Mouse (Mus musculus) embryonic facial prominence, embryonic 13.5 days (tissue): ENCODE measurements around the gene Fignl2. TPM values are rescaled to one million over a fixed set of nuclear protein-coding genes. Genes with fewer than 3 reads are reported as not detected.
"Not testable (repeated sequence)": the region's sequence is repeated elsewhere in the genome, so short reads cannot be mapped to it uniquely, and the experiment has no call there.

ENCODE experiments used
- ATAC-seq: fragments of 200-750 bp; cut with Nextera tagmentation; 2 replicates; pipeline ENCODE4 v1.8.0; 2017; ENCODE audit warnings: low read depth; ENCODE audit not compliant: insufficient number of reproducible peaks, insufficient read depth, low FRiP score, low TSS enrichment
- H3K27ac ChIP-seq: fragments of 300-500 bp; sonication (generic); 2 replicates; pipeline ENCODE4 v1.5.1; 2015; ENCODE audit warnings: moderate library complexity, mild to moderate bottlenecking, inconsistent platforms
- H3K27me3 ChIP-seq: fragments of 300-500 bp; sonication (generic); 2 replicates; pipeline ENCODE4 v1.6.1; 2015; ENCODE audit warnings: mild to moderate bottlenecking, inconsistent platforms
- H3K36me3 ChIP-seq: fragments of 300-500 bp; sonication (generic); 2 replicates; pipeline ENCODE4 v1.6.1; 2015; ENCODE audit warnings: mild to moderate bottlenecking, inconsistent platforms
- H3K4me1 ChIP-seq: fragments of 300-500 bp; sonication (generic); 2 replicates; pipeline ENCODE4 v1.6.1; 2015; ENCODE audit warnings: inconsistent platforms
- H3K4me2 ChIP-seq: fragments of 300-500 bp; sonication (generic); 2 replicates; pipeline ENCODE4 v1.6.1; 2015; ENCODE audit warnings: moderate library complexity, mild to moderate bottlenecking, inconsistent platforms
- H3K4me3 ChIP-seq: fragments of 300-500 bp; sonication (generic); 2 replicates; pipeline ENCODE4 v1.5.1; 2015; ENCODE audit warnings: mild to moderate bottlenecking, inconsistent platforms
- H3K9ac ChIP-seq: fragments of 300-500 bp; sonication (generic); 2 replicates; pipeline ENCODE4 v1.6.1; 2015; ENCODE audit warnings: mild to moderate bottlenecking, inconsistent platforms
- H3K9me3 ChIP-seq: fragments of 300-500 bp; sonication (generic); 2 replicates; pipeline ENCODE4 v1.6.1; 2016; ENCODE audit warnings: inconsistent platforms
- WGBS: fragments of 180-500 bp; shearing (Covaris S2); methylation state at CpG from one replicate; pipeline ENCODE4 v1.1.7; 2015; ENCODE audit warnings: mixed read lengths; 5-methylcytosine and 5-hydroxymethylcytosine counted together
- polyA plus RNA-seq: library from polyadenylated mRNA; unstranded; fragments of >200 nt; fragmentation: Nextera tagmentation; extraction: Ambion mirVana; gene quantifications from 2 replicates; pipeline ENCODE4 v1.2.1, GENCODE M21; 2015

Gene Fignl2
- 0.21 and 0.28 TPM in 2 replicates for polyA plus RNA-seq

GRCm38 (mm10) chr15:101077813-101078730, at the start of gene Fignl2:
Gene Fignl2, minus strand, starts transcription at chr15:101078567.
- under 1% methylated on average over 86 of the region's 96 CpGs for WGBS
- H3K36me3 ChIP-seq, result no peaks in the 10 kb centered on the region
- H3K9me3 ChIP-seq, result no peaks in the 10 kb centered on the region
- peaks cover 6% of the 10 kb centered on the region; the same call in 1 of the 2 replicates for H3K27me3 ChIP-seq
- H3K4me3 ChIP-seq, result peak within 1 kb of the TSS; percentile 83
- peaks cover 64% of the 10 kb centered on the region for H3K4me1 ChIP-seq
- peak within 1 kb of the TSS; percentile 89 for H3K4me2 ChIP-seq
- peak within 1 kb of the TSS; percentile 77 for H3K27ac ChIP-seq
- peak within 1 kb of the TSS; percentile 85 for H3K9ac ChIP-seq
- ATAC-seq, result peak; percentile 11; the same call in 1 of the 2 replicates

- Histone ChIP-seq H3K9me3 (no peaks in the 10 kb centered on the region), H3K27ac (no peak overlapping the region), H3K9ac (no peak overlapping the region), H3K36me3 (no peaks in the 10 kb centered on the region), H3K4me2 (no peak overlapping the region), H3K27me3 (peaks cover 28% of the 10 kb centered on the region), H3K4me3 (no peak overlapping the region), H3K4me1 (peaks cover 27% of the 10 kb centered on the region)
- WGBS, result 70% methylated on average over 12 of the region's 12 CpGs
- ATAC-seq, result no peak
Measured at GRCm38 (mm10) chr15:101126876-101127544, 48.6 kb upstream of the Fignl2 start.

- no peak overlapping the region for H3K9ac ChIP-seq
- H3K9me3 ChIP-seq, result no peaks in the 10 kb centered on the region
- no peak overlapping the region for H3K4me3 ChIP-seq
- 85% methylated on average over 6 of the region's 6 CpGs for WGBS
- no peak for ATAC-seq
- H3K27me3 ChIP-seq, result peaks cover 28% of the 10 kb centered on the region
- H3K4me2 ChIP-seq, result no peak overlapping the region
- H3K27ac ChIP-seq, result no peak overlapping the region
- peaks cover 18% of the 10 kb centered on the region for H3K4me1 ChIP-seq
- H3K36me3 ChIP-seq, result no peaks in the 10 kb centered on the region
Measured at GRCm38 (mm10) chr15:101125561-101125960, 47.2 kb upstream of the Fignl2 start.

GRCm38 (mm10) chr15:101123202-101123601, 44.8 kb upstream of the Fignl2 start:
- Histone ChIP-seq H3K9me3 (no peaks in the 10 kb centered on the region), H3K4me3 (no peak overlapping the region), H3K9ac (no peak overlapping the region), H3K4me2 (no peak overlapping the region), H3K36me3 (no peaks in the 10 kb centered on the region), H3K4me1 (peaks cover 14% of the 10 kb centered on the region), H3K27ac (no peak overlapping the region), H3K27me3 (peaks cover 6% of the 10 kb centered on the region; the same call in 1 of the 2 replicates)
- 53% methylated on average over 4 of the region's 4 CpGs for WGBS
- no peak for ATAC-seq

- 26% methylated on average over 2 of the region's 2 CpGs for WGBS
Measured at GRCm38 (mm10) chr15:101122290-101122589, 43.9 kb upstream of the Fignl2 start.

GRCm38 (mm10) chr15:101121411-101122289, 43.3 kb upstream of the Fignl2 start:
- 79% methylated on average over 9 of the region's 9 CpGs for WGBS
- H3K4me3 ChIP-seq, result no peak overlapping the region
- no peak overlapping the region for H3K9ac ChIP-seq
- no peak overlapping the region for H3K27ac ChIP-seq
- H3K36me3 ChIP-seq, result no peaks in the 10 kb centered on the region
- peaks cover 11% of the 10 kb centered on the region for H3K4me1 ChIP-seq
- no peak overlapping the region for H3K4me2 ChIP-seq
- no peaks in the 10 kb centered on the region for H3K9me3 ChIP-seq
- no peaks in the 10 kb centered on the region for H3K27me3 ChIP-seq
- no peak for ATAC-seq

More at GRCm38 (mm10) chr15:101122290-101122589, 43.9 kb upstream of the Fignl2 start:
- H3K9me3 ChIP-seq, result no peaks in the 10 kb centered on the region
- no peak overlapping the region for H3K27ac ChIP-seq
- no peak overlapping the region for H3K4me3 ChIP-seq
- H3K9ac ChIP-seq, result no peak overlapping the region
- H3K4me2 ChIP-seq, result no peak overlapping the region
- no peaks in the 10 kb centered on the region for H3K27me3 ChIP-seq
- no peak for ATAC-seq
- no peaks in the 10 kb centered on the region for H3K36me3 ChIP-seq
- H3K4me1 ChIP-seq, result peaks cover 11% of the 10 kb centered on the region

GRCm38 (mm10) chr15:101118399-101119125, 40.2 kb upstream of the Fignl2 start:
- ATAC-seq, result no peak
- H3K27ac ChIP-seq, result no peak overlapping the region
- WGBS, result 48% methylated on average over 14 of the region's 14 CpGs
- H3K4me3 ChIP-seq, result no peak overlapping the region
- 0 out of 2 replicates have a peak, but pooled peaks cover 5% of the 10 kb centered on the region for H3K9me3 ChIP-seq
- H3K36me3 ChIP-seq, result no peaks in the 10 kb centered on the region
- no peak overlapping the region for H3K9ac ChIP-seq
- H3K4me1 ChIP-seq, result peaks cover 11% of the 10 kb centered on the region
- no peak overlapping the region for H3K4me2 ChIP-seq
- H3K27me3 ChIP-seq, result no peaks in the 10 kb centered on the region

- H3K4me1 ChIP-seq, result peaks cover 19% of the 10 kb centered on the region
- no peak within 1 kb of the TSS for H3K4me2 ChIP-seq
- no peak for ATAC-seq
- no peaks in the 10 kb centered on the region for H3K27me3 ChIP-seq
- 84% methylated on average over 5 of the region's 5 CpGs for WGBS
- H3K36me3 ChIP-seq, result no peaks in the 10 kb centered on the region
- no peak within 1 kb of the TSS for H3K4me3 ChIP-seq
- 0 out of 2 replicates have a peak, but pooled peaks cover 5% of the 10 kb centered on the region for H3K9me3 ChIP-seq
- H3K27ac ChIP-seq, result no peak within 1 kb of the TSS
- H3K9ac ChIP-seq, result no peak within 1 kb of the TSS
Measured at GRCm38 (mm10) chr15:101115511-101116110, 37.2 kb upstream of the Fignl2 start, which contains the start of gene Ankrd33. Gene Ankrd33, plus strand, starts transcription at chr15:101115755.

- not testable (repeated sequence) for H3K27me3 ChIP-seq, H3K36me3 ChIP-seq, H3K4me3 ChIP-seq, H3K9ac ChIP-seq, ATAC-seq, H3K9me3 ChIP-seq, H3K4me2 ChIP-seq
- 93% methylated on average over 2 of the region's 2 CpGs for WGBS
- H3K4me1 ChIP-seq, result peaks cover 10% of the 10 kb centered on the region; the same call in 1 of the 2 replicates
- H3K27ac ChIP-seq, result 0 out of 2 replicates have a peak overlapping the region, but pooled peaks have one; percentile 60
Measured at GRCm38 (mm10) chr15:101113778-101114177, 35.4 kb upstream of the Fignl2 start.

- H3K9ac ChIP-seq, result no peak overlapping the region
- H3K27me3 ChIP-seq, result no peaks in the 10 kb centered on the region
- H3K9me3 ChIP-seq, result 0 out of 2 replicates have a peak, but pooled peaks cover 5% of the 10 kb centered on the region
- peak overlapping the region; percentile 60 for H3K27ac ChIP-seq
- H3K4me3 ChIP-seq, result no peak overlapping the region
- H3K4me1 ChIP-seq, result peaks cover 8% of the 10 kb centered on the region; the same call in 1 of the 2 replicates
- H3K36me3 ChIP-seq, result no peaks in the 10 kb centered on the region
- 52% methylated on average over 8 of the region's 8 CpGs for WGBS
- no peak for ATAC-seq
- no peak overlapping the region for H3K4me2 ChIP-seq
Measured at GRCm38 (mm10) chr15:101113176-101113575, 34.8 kb upstream of the Fignl2 start.
